Mouse (Mus musculus) monocyte, adult 5-6 weeks (primary cell): ENCODE data around the gene Cmah. TPM values are rescaled to one million over a fixed set of nuclear protein-coding genes. Genes with fewer than 3 reads are reported as not detected.

Source experiments
- ATAC-seq: fragments of 153-309, 156-312 bp; replicated peaks from 2 replicates; pipeline ENCODE4 v1.8.0; 2017; ENCODE audit warnings: mild to moderate bottlenecking; ENCODE audit not compliant: low TSS enrichment, insufficient number of reproducible peaks, severe bottlenecking, poor library complexity, low FRiP score
- total RNA-seq: library from RNA; stranded (forward); fragments of 200-1000, 200-491, 200-594 nt; gene quantifications from 3 replicates; pipeline ENCODE4 v1.2.3, GENCODE M21; 2017

The Cmah gene
- total RNA-seq, 1 experiment from 2014 or later = 25.3 TPM

- no peak for ATAC-seq
These were observed 124.3 kb downstream of the Cmah start for GRCm38 (mm10) chr13:24451455-24451854.

- no peak for ATAC-seq
These were observed 126.5 kb downstream of the Cmah start for GRCm38 (mm10) chr13:24453737-24454136.

GRCm38 (mm10) chr13:24456385-24456784 lies 129.2 kb downstream of the Cmah start:
- no peak for ATAC-seq

GRCm38 (mm10) chr13:24460517-24460916 lies 133.3 kb downstream of the Cmah start:
- ATAC-seq = no peak

DNA sequence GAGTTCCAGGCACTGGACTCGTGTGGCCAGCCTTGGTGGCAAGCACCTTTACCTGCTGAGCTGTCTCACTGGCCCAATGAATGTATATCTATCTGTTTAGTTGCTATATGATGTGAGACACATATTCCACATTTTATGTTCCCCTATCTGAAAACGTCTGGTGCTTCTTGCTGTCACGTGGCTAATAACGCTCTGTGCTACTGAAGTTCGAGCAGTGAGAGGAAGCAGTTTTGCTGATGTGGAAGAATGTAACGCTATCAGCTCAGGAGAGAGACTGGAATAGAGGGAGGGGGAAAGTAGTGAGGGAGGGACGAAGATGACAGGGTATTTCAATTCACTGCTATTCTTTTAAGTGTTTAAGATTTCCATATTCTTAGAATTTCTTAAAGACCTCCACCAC lies 136.6 kb downstream of the Cmah start:
- no peak for ATAC-seq

GRCm38 (mm10) chr13:24466027-24466426 lies 138.8 kb downstream of the Cmah start:
- ATAC-seq = no peak

DNA sequence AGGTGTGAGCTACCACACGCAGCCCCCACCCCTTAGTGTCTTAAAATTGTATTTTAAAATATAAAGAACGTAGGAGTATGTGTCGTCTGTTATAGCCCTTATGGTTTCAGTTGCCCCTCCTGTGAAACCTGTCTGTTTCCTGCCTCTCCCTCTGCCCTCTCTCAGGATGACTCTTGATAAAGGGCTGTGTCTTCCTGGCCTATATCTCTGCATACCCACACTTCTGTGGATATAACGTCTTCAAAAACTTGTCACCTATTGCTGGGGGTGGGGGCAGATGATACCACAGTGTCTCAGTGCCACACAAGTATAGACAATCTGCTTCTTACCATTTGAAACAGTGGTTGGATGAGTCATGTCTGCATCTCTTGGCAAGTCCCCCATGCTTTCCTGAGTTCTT lies 140.6 kb downstream of the Cmah start:
- ATAC-seq = no peak

- no peak for ATAC-seq
These were observed 150.4 kb downstream of the Cmah start for GRCm38 (mm10) chr13:24477564-24477963.

GRCm38 (mm10) chr13:24479516-24479915 lies 152.3 kb downstream of the Cmah start:
- ATAC-seq = no peak; the same call in 1 of the 2 replicates

GRCm38 (mm10) chr13:24480824-24481223 lies 153.6 kb downstream of the Cmah start:
- no peak for ATAC-seq

GRCm38 (mm10) chr13:24481615-24482295 lies 154.6 kb downstream of the Cmah start:
- ATAC-seq = peak; percentile 55; the same call in 1 of the 2 replicates

DNA sequence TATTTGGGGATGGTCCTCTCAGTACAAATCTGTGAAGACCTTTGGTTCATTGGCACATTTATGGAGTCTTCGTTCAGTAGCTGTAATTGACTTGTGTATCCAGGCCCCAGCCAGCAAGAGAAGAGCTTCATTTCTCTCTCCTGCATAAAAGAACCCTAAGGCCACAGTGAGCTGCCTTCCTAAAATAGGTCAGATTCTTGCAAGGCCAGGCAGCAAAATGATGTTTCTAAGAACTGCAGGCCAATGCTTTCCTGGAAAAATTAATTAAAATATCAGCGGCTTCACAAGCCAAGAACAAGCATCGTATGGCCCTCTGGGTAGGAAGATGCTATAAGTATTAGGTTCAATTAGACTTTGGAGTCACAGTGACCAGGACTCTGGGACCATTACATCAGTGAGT lies 156.5 kb downstream of the Cmah start:
- no peak for ATAC-seq

DNA sequence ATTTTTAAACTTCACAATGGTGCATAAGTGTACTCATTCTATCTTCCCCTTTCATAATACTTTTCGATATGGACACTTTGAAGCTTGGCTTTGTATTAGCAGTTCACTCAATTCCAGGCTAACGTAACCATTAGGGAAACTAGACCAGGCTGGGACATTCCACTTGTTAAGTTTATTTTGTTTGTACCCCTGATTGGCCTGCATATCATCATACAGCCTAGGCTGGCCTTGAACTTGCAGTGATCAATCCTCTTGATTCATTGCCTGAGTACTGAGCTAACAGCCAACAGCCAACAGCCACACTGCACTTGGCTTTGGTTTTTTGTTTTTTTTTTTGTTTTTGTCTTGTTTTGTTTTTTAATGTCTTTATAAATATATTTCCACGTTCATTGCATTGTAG lies 157.6 kb downstream of the Cmah start:
- no peak for ATAC-seq

GRCm38 (mm10) chr13:24485964-24486363 lies 158.8 kb downstream of the Cmah start:
- no peak for ATAC-seq

DNA sequence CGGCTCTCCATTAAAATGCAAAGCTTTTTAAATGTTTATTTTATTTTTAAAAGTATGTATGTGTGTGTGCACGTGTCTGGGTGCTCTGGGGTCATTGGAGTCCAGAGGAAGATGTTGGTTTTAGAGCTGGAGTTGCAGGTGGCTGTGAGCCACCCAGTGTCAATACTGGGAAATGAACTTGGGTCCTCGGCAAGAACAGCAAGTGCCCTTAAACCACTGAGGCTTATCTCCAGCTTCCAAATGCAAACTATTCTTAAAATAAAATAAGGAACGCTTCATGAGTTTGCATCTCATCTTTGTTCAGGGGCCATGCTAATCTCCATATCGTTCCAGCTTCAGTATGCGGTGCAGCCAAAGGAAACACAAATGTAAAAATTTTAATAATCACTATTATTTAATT lies 159.2 kb downstream of the Cmah start:
- ATAC-seq = no peak

DNA sequence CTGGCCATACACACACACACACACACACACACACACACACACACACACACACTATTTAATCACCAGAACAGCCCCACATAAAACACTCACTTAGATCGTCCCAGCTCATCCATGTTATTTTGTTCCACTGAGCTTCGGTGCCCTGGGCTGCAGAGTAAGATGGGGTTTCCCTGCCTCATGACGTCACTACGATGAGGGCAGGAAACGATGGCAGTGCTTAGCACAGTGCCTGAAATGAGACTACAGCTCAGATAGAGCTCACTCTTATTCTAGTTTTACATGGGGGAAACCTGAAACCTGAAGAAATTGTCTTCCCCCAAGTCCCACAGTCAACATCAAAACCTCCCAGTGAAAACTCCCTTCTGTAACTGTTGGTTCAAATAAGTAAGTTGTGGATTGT lies 159.9 kb downstream of the Cmah start:
- ATAC-seq = 0 out of 2 replicates have a peak, but pooled peaks have one; percentile 47

DNA sequence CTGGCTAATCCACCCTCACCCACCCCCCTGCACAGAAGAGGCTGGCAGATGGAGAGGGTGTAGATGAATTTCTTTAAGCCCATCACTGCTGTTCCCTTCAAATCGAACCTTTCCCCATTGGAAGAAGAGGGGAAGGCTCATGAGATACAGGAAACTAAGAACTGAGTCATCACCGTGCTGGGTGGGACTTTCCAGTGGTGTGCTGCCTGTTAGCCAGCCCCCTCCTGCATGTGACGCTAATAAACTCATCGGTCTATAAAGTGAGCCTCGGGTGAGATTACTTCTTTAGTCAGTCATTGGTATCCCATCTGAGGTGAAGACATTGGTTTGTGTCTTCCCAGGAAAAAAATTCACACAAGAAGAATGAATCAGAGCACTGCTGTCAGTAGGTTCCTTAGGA lies 160.3 kb downstream of the Cmah start:
- no peak for ATAC-seq

DNA sequence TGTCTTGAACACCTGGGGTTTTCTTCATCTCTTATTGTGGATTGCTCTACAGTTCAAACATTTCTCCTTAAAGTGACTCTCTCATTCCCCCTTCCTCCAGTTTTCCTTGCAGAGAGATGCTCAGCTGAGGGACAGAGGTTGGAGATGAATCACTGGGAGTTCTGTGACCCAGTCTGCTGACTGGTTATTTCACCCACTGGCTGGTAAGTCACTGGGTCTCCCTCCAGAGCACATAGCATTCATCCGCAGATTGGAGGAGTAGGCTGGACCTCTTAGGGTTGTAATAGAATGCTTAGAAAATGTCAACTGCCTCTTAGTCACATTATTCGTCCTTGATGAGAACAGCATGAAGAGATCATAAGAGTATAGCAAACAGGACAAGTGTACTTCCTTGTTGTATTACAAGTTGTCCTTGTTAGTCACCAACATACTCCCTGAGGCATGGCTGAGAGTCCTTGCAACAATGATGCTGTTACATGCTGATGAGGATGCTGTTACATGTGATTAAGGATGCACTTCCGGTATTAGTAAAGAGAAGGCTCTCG lies 161.4 kb downstream of the Cmah start:
- no peak for ATAC-seq

DNA sequence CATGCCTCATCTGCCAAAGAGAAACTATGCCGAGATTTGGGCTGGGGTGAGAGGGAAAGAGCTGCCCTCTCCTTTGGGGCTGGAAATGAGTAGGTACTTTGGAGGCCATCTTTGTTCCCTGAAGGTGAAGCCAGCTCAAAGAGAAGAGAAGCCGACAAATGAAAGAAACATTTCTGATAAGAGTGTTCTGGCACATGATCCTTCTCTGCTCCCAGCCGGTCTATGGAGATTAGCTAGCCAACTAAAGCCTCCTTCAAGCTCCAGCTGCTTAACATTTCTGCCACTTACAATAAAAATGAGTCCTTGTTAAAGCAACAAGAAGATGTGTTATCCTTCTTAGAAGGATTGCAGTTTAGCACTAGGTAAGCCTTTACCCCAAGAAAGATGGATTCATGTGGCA lies 162.3 kb downstream of the Cmah start:
- ATAC-seq = no peak

DNA sequence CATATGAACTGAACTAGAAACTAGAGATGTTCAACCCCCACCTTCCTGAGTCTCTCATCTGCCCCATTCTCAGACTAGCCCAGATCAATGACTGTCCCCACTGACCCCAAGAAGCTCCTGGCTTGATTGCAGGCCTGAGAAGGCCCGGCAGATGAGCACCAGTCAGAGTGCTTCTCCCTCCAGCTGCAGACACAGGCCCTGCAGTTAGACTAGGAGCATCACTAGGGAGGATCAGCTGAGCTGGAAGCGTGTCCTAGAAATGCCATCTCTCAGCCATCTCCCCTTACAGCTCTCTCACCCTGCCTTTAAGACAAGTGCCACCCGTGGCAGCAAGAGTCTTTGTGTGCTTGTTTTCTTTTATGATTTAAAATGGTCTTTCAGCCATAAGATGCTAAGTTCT lies 162.8 kb downstream of the Cmah start:
- ATAC-seq = no peak

- ATAC-seq = no peak
These were observed 163.9 kb downstream of the Cmah start for GRCm38 (mm10) chr13:24491101-24491500.
